Mouse (Mus musculus) midbrain, embryonic 13.5 days (tissue): ENCODE results near the gene Cct3. TPM values are rescaled to one million over a fixed set of nuclear protein-coding genes. Genes with fewer than 3 reads are reported as not detected.
"Not testable (repeated sequence)": the region's sequence is repeated elsewhere in the genome, so short reads cannot be mapped to it uniquely, and the experiment has no call there.

Source experiments
- ATAC-seq: fragments of 200-750 bp; cut with Nextera tagmentation; 2 replicates; pipeline ENCODE4 v1.8.0; 2017; ENCODE audit warnings: mild to moderate bottlenecking, moderate TSS enrichment, moderate library complexity
- H3K27ac ChIP-seq: fragments of 300-500 bp; sonication (generic); 2 replicates; pipeline ENCODE4 v1.5.1; 2015; ENCODE audit warnings: inconsistent platforms, mild to moderate bottlenecking, moderate library complexity
- H3K27me3 ChIP-seq: fragments of 300-500 bp; sonication (generic); 2 replicates; pipeline ENCODE4 v1.6.1; 2015; ENCODE audit warnings: mild to moderate bottlenecking, inconsistent platforms
- H3K36me3 ChIP-seq: fragments of 300-500 bp; sonication (generic); 2 replicates; pipeline ENCODE4 v1.6.1; 2015; ENCODE audit warnings: mild to moderate bottlenecking, inconsistent platforms
- H3K4me1 ChIP-seq: fragments of 300-500 bp; sonication (generic); replicated peaks from 2 replicates; pipeline ENCODE4 v1.6.1; 2015; ENCODE audit warnings: inconsistent platforms
- H3K4me2 ChIP-seq: fragments of 300-500 bp; sonication (generic); replicated peaks from 2 replicates; pipeline ENCODE4 v1.6.1; 2015; ENCODE audit warnings: moderate library complexity, mild to moderate bottlenecking, inconsistent platforms
- H3K4me3 ChIP-seq: fragments of 300-500 bp; sonication (generic); replicated peaks from 2 replicates; pipeline ENCODE4 v1.5.1; 2015; ENCODE audit warnings: mild to moderate bottlenecking, inconsistent platforms
- H3K9ac ChIP-seq: fragments of 300-500 bp; sonication (generic); replicated peaks from 2 replicates; pipeline ENCODE4 v1.6.1; 2015; ENCODE audit warnings: mild to moderate bottlenecking, inconsistent platforms
- H3K9me3 ChIP-seq: fragments of 300-500 bp; sonication (generic); 2 replicates; pipeline ENCODE4 v1.6.1; 2016; ENCODE audit warnings: mild to moderate bottlenecking, inconsistent platforms
- WGBS: fragments of 180-500 bp; shearing (Covaris S2); methylation state at CpG from one replicate; pipeline ENCODE4 v1.1.7; 2015; 5-methylcytosine and 5-hydroxymethylcytosine counted together
- polyA plus RNA-seq: library from polyadenylated mRNA; unstranded; fragments of >200 nt; fragmentation: Nextera tagmentation; extraction: Ambion mirVana; gene quantifications from 2 replicates; pipeline ENCODE4 v1.2.1, GENCODE M21; 2015

Cct3 gene
- polyA plus RNA-seq, 1 experiment from 2014 or later = 545 TPM

DNA sequence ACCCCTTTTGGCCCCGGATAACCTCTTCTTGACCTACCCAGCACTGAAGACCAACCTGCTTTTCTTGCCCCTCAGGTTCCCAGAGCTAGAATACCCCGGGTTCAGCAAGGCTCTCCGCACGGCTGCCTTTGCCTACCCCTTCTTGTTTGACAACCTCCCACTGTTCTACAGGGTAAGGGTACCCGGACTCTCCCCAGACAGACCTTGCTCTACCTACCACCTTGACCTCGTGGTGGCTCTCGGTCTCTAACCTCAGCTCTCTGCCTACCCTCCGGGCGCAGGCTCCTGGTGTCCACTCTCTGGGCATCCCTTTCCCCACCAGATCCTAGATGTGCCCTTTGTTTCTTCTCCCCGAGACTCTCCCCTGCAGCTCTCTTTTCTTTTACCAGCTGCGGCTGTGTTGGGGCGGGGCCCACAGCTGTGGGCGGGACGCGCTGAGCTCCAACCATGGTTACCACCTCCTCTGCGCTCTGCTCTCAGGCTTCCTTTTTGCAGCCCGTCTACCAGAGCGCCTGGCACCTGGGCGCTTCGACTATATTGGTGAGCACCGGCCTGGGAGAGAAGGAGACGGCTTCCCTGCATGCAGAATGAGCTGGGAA is 70.0 kb downstream of the Cct3 start:
- WGBS = under 1% methylated on average over 21 of the region's 22 CpGs
- peaks cover 11% of the 10 kb centered on the region for H3K9me3 ChIP-seq
- 0 out of 2 replicates have a peak overlapping the region, but pooled peaks have one; percentile 32 for H3K9ac ChIP-seq
- peak overlapping the region; percentile 46 for H3K4me2 ChIP-seq
- H3K4me3 ChIP-seq = peak overlapping the region; percentile 25
- H3K27ac ChIP-seq = 0 out of 2 replicates have a peak overlapping the region, but pooled peaks have one; percentile 47
- H3K36me3 ChIP-seq = peaks cover 16% of the 10 kb centered on the region
- peaks cover 26% of the 10 kb centered on the region for H3K27me3 ChIP-seq
- H3K4me1 ChIP-seq = not testable (repeated sequence)
- peak; percentile 87 for ATAC-seq

DNA sequence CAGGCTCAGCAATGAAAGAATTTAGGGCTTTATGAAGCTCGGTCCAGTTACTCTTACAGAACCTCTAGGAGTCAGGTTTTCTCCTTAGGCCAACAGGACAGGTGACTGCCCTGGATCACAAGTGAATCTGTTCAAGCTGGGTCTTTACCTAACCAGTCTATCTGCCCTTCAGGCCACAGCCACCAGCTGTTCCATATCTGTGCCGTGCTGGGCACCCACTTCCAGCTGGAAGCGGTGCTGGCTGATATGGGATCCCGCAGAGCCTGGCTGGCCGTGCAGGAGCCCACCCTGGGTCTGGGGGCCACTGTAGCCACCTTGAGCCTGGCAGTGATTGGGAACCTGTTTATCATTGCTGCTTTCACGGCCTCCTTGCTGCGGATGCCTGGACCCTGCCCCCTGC is 70.6 kb downstream of the Cct3 start:
- not testable (repeated sequence) for H3K27ac ChIP-seq
- peak; percentile 68 for ATAC-seq

DNA sequence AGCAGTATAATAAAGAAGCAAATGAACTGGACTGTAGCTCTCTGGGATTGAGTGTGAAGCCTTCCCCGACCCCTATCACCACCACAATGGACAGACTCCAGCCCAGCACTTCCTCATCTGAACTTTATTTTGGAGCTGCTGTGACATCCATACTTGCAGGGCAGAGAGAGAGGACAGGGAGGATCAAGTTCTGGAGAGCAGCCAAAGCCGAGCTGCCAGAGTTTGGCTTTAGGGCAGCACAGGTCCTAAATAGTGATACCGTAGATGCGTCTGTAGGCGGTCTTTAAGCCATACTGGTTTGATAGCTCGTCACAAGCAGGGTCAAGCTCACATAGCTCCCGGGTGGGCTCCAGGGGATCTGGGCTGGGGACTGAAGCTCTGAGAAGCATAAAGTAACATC is 71.6 kb downstream of the Cct3 start:
- peaks cover 26% of the 10 kb centered on the region for H3K27me3 ChIP-seq
- not testable (repeated sequence) for ATAC-seq
- 89% methylated on average over 7 of the region's 7 CpGs for WGBS

More for the DNA sequence above, 70.6 kb downstream of the Cct3 start:
- H3K4me2 ChIP-seq, H3K9ac ChIP-seq, H3K4me3 ChIP-seq, H3K36me3 ChIP-seq, H3K4me1 ChIP-seq: not testable (repeated sequence)
- peaks cover 11% of the 10 kb centered on the region for H3K9me3 ChIP-seq
- 46% methylated on average over 3 of the region's 7 CpGs for WGBS
- H3K27me3 ChIP-seq = peaks cover 26% of the 10 kb centered on the region

More for the DNA sequence above, 71.6 kb downstream of the Cct3 start:
- H3K9me3 ChIP-seq = peaks cover 11% of the 10 kb centered on the region
- not testable (repeated sequence) for H3K4me1 ChIP-seq, H3K36me3 ChIP-seq, H3K27ac ChIP-seq, H3K9ac ChIP-seq, H3K4me3 ChIP-seq, H3K4me2 ChIP-seq

Other genes with a start within 250 kb of the Cct3 start
- gene Naxe, start 238.6 kb upstream of the Cct3 start, polyA plus RNA-seq = 154 and 157 TPM in 2 replicates
- gene Ttc24, start 218.8 kb upstream of the Cct3 start, polyA plus RNA-seq = not detected in 2 replicates
- 6.2 and 6.6 TPM in 2 replicates for gene Iqgap3, start 215.1 kb upstream of the Cct3 start, polyA plus RNA-seq
- gene Mef2d, start 154.7 kb upstream of the Cct3 start, polyA plus RNA-seq = 15.1 and 16.9 TPM in 2 replicates
- 0.12 TPM in 1 of 2 replicates, not detected in the other for gene Rhbg, start 42.4 kb upstream of the Cct3 start, polyA plus RNA-seq
- 0.16 TPM in 1 of 2 replicates, not detected in the other for gene Gm38392, start 9.9 kb upstream of the Cct3 start, polyA plus RNA-seq
- gene Tsacc, start 117 bp upstream of the Cct3 start, polyA plus RNA-seq = 11.2 and 11.6 TPM in 2 replicates
- gene Glmp, start 27.9 kb downstream of the Cct3 start, polyA plus RNA-seq = 93.4 and 104 TPM in 2 replicates
- 0.66 and 2.0 TPM in 2 replicates for gene Tmem79, start 39.0 kb downstream of the Cct3 start, polyA plus RNA-seq
- 70.1 and 78.3 TPM in 2 replicates for gene Smg5, start 39.1 kb downstream of the Cct3 start, polyA plus RNA-seq
- 0.77 and 1.0 TPM in 2 replicates for gene Paqr6, start 67.5 kb downstream of the Cct3 start, polyA plus RNA-seq
- gene Bglap3, start 75.6 kb downstream of the Cct3 start, polyA plus RNA-seq = not detected in 2 replicates
- gene Bglap2, start 81.6 kb downstream of the Cct3 start, polyA plus RNA-seq = not detected in 2 replicates
- not detected in 2 replicates for gene Bglap, start 87.3 kb downstream of the Cct3 start, polyA plus RNA-seq
- 51.7 and 56.8 TPM in 2 replicates for gene Pmf1, start 113.2 kb downstream of the Cct3 start, polyA plus RNA-seq
- gene Slc25a44, start 128.0 kb downstream of the Cct3 start, polyA plus RNA-seq = 28.7 and 29.7 TPM in 2 replicates
- 28.8 and 31.1 TPM in 2 replicates for gene Sema4a, start 164.1 kb downstream of the Cct3 start, polyA plus RNA-seq
- gene Lmna, start 212.8 kb downstream of the Cct3 start, polyA plus RNA-seq = 21.4 and 23.4 TPM in 2 replicates
- 49.5 and 51.5 TPM in 2 replicates for gene Mex3a, start 235.3 kb downstream of the Cct3 start, polyA plus RNA-seq